Mouse (Mus musculus) MEL (cell line): ENCODE results near the gene Cx3cr1. TPM values are rescaled to one million over a fixed set of nuclear protein-coding genes. Genes with fewer than 3 reads are reported as not detected.

Experiments used
- DNase-seq: peaks from one replicate; pipeline ENCODE4 v3.0.0; 2011; ENCODE audit warnings: low read depth, low spot score
- H3K27ac ChIP-seq: 2 replicates; pipeline ENCODE4 v1.5.1; 2012; ENCODE audit warnings: low read depth, mild to moderate bottlenecking, control low read depth, low read length, moderate library complexity; ENCODE audit not compliant: control insufficient read depth
- H3K27me3 ChIP-seq, 2 experiments: fragments of 150-350 bp in 1 of 2; sonication (generic) in 1 of 2; 2 replicates each; pipeline ENCODE4 v1.6.1; 2012; ENCODE audit warnings: low read length in 2 of 2, mild to moderate bottlenecking in 2 of 2, improper control_type of control experiment in 1 of 2, moderate library complexity in 1 of 2; ENCODE audit not compliant: insufficient read depth in 2 of 2, control insufficient read depth in 1 of 2
- H3K36me3 ChIP-seq, 2 experiments: 2 replicates each; pipeline ENCODE4 v1.6.1; 2012 to 2014; ENCODE audit warnings: low read length in 2 of 2, improper control_type of control experiment in 1 of 2, inconsistent platforms in 1 of 2, mild to moderate bottlenecking in 1 of 2; ENCODE audit not compliant: insufficient read depth in 2 of 2, control insufficient read depth in 1 of 2
- H3K4me1 ChIP-seq, 2 experiments: fragments of 150-350 bp in 1 of 2; sonication (generic) in 1 of 2; 2 replicates each; pipeline ENCODE4 v1.6.1; 2012; ENCODE audit warnings: low read length in 2 of 2, improper control_type of control experiment in 1 of 2, mild to moderate bottlenecking in 1 of 2; ENCODE audit not compliant: insufficient read depth in 2 of 2, control insufficient read depth in 1 of 2
- H3K4me3 ChIP-seq, 2 experiments: fragments of 150-350 bp in 1 of 2; sonication (generic) in 1 of 2; 2 replicates each; pipeline ENCODE4 v1.5.1; 2012; ENCODE audit warnings: low read depth in 2 of 2, low read length in 2 of 2, mild to moderate bottlenecking in 2 of 2, moderate library complexity in 2 of 2, control low read depth in 1 of 2, improper control_type of control experiment in 1 of 2; ENCODE audit not compliant: control insufficient read depth in 1 of 2, insufficient read depth in 1 of 2
- H3K79me2 ChIP-seq: 2 replicates; pipeline ENCODE4 v1.6.1; 2012; ENCODE audit warnings: mild to moderate bottlenecking, low read length, moderate library complexity; ENCODE audit not compliant: control insufficient read depth, poor library complexity, insufficient read depth
- H3K9ac ChIP-seq: 2 replicates; pipeline ENCODE4 v1.6.1; 2012; ENCODE audit warnings: low read depth, mild to moderate bottlenecking, control low read depth, low read length, moderate library complexity; ENCODE audit not compliant: control insufficient read depth, poor library complexity, severe bottlenecking
- H3K9me3 ChIP-seq: fragments of 150-350 bp; sonication (generic); replicated peaks from 2 replicates; pipeline ENCODE4 v1.6.1; 2012; ENCODE audit warnings: mild to moderate bottlenecking, low read length, improper control_type of control experiment, moderate library complexity; ENCODE audit not compliant: insufficient read depth
- CHD1 ChIP-seq: IDR thresholded peaks from 2 replicates; pipeline ENCODE4 v1.6.1; 2012; ENCODE audit warnings: low read depth, mild to moderate bottlenecking, inconsistent platforms, low read length, improper control_type of control experiment
- CTCF ChIP-seq, 3 experiments: IDR thresholded peaks in 2 of 3; conservative IDR thresholded peaks in 1 of 3; 2 replicates each; pipeline ENCODE4 v1.5.1; 2011 to 2012; ENCODE audit warnings: low read length in 3 of 3, low read depth in 2 of 3, mild to moderate bottlenecking in 2 of 3, improper control_type of control experiment in 1 of 3, inconsistent platforms in 1 of 3, mixed read lengths in 1 of 3, moderate library complexity in 1 of 3; ENCODE audit not compliant: control insufficient read depth in 1 of 3, insufficient read depth in 1 of 3, poor library complexity in 1 of 3, severe bottlenecking in 1 of 3
- ELF1 ChIP-seq: IDR thresholded peaks from 2 replicates; pipeline ENCODE4 v1.6.1; 2014; ENCODE audit warnings: low read depth, mild to moderate bottlenecking, inconsistent platforms, low read length, improper control_type of control experiment, moderate library complexity
- EP300 ChIP-seq, 2 experiments: IDR thresholded peaks; 2 replicates each; pipeline ENCODE4 v1.6.1; 2011; ENCODE audit warnings: improper control_type of control experiment in 2 of 2, low read length in 2 of 2, low read depth in 1 of 2, mild to moderate bottlenecking in 1 of 2
- ETS1 ChIP-seq: IDR thresholded peaks from 2 replicates; pipeline ENCODE4 v1.6.1; 2012; ENCODE audit warnings: low read depth, mild to moderate bottlenecking, inconsistent platforms, low read length, improper control_type of control experiment, moderate library complexity
- GABPA ChIP-seq: IDR thresholded peaks from 2 replicates; pipeline ENCODE4 v1.6.1; 2012; ENCODE audit warnings: low read depth, mild to moderate bottlenecking, inconsistent platforms, low read length, improper control_type of control experiment, moderate library complexity
- HCFC1 ChIP-seq: IDR thresholded peaks from 2 replicates; pipeline ENCODE4 v1.6.1; 2012; ENCODE audit warnings: low read depth, mild to moderate bottlenecking, inconsistent platforms, low read length, improper control_type of control experiment, moderate library complexity
- KAT2A ChIP-seq: conservative IDR thresholded peaks from 2 replicates; pipeline ENCODE4 v1.6.1; 2012; ENCODE audit warnings: low read depth, low read length, improper control_type of control experiment, inconsistent platforms
- MAX ChIP-seq: IDR thresholded peaks from 2 replicates; pipeline ENCODE4 v1.6.1; 2011; ENCODE audit warnings: low read length, improper control_type of control experiment
- MEF2A ChIP-seq: IDR thresholded peaks from 2 replicates; pipeline ENCODE4 v1.6.1; 2014; ENCODE audit warnings: low read depth, mild to moderate bottlenecking, inconsistent platforms, low read length, improper control_type of control experiment; ENCODE audit not compliant: poor library complexity, insufficient replicate concordance, severe bottlenecking; ENCODE audit errors: extremely low read depth
- MXI1 ChIP-seq: IDR thresholded peaks from 2 replicates; pipeline ENCODE4 v1.6.1; 2011; ENCODE audit warnings: mild to moderate bottlenecking, low read depth, low read length, improper control_type of control experiment
- MYB ChIP-seq: IDR thresholded peaks from 2 replicates; pipeline ENCODE4 v1.6.1; 2011; ENCODE audit warnings: mild to moderate bottlenecking, low read depth, low read length, improper control_type of control experiment
- NELFE ChIP-seq: IDR thresholded peaks from 2 replicates; pipeline ENCODE4 v1.6.1; 2011; ENCODE audit warnings: low read depth, low read length, improper control_type of control experiment
- POLR2A ChIP-seq, 2 experiments: IDR thresholded peaks; 2 replicates each; pipeline ENCODE4 v1.6.1; 2011 to 2012; ENCODE audit warnings: low read length in 2 of 2, mild to moderate bottlenecking in 2 of 2, control low read depth in 1 of 2, improper control_type of control experiment in 1 of 2, low read depth in 1 of 2, moderate library complexity in 1 of 2; ENCODE audit not compliant: control insufficient read depth in 1 of 2, insufficient read depth in 1 of 2, poor library complexity in 1 of 2
- RAD21 ChIP-seq: IDR thresholded peaks from 2 replicates; pipeline ENCODE4 v1.6.1; 2011; ENCODE audit warnings: mild to moderate bottlenecking, low read depth, low read length, improper control_type of control experiment
- RCOR1 ChIP-seq: IDR thresholded peaks from 2 replicates; pipeline ENCODE4 v1.6.1; 2012; ENCODE audit warnings: low read depth, mild to moderate bottlenecking, inconsistent platforms, low read length, improper control_type of control experiment
- SIN3A ChIP-seq: IDR thresholded peaks from 2 replicates; pipeline ENCODE4 v1.6.1; 2012; ENCODE audit warnings: low read length, improper control_type of control experiment, inconsistent platforms
- SMC3 ChIP-seq: IDR thresholded peaks from 2 replicates; pipeline ENCODE4 v1.6.1; 2011; ENCODE audit warnings: low read depth, low read length, improper control_type of control experiment
- TAL1 ChIP-seq: IDR thresholded peaks from 2 replicates; pipeline ENCODE4 v1.6.1; 2012; ENCODE audit warnings: mild to moderate bottlenecking, inconsistent platforms, low read length, moderate library complexity, mixed read lengths
- TBP ChIP-seq: IDR thresholded peaks from 2 replicates; pipeline ENCODE4 v1.8.0; 2011; ENCODE audit warnings: low read depth, low read length, improper control_type of control experiment
- TCF12 ChIP-seq: IDR thresholded peaks from 2 replicates; pipeline ENCODE4 v1.6.1; 2014; ENCODE audit warnings: low read depth, mild to moderate bottlenecking, inconsistent platforms, low read length, improper control_type of control experiment, moderate library complexity
- USF2 ChIP-seq, 2 experiments: IDR thresholded peaks; 2 replicates each; pipeline ENCODE4 v1.6.1; 2011 to 2012; ENCODE audit warnings: improper control_type of control experiment in 2 of 2, low read length in 2 of 2, borderline replicate concordance in 1 of 2, inconsistent platforms in 1 of 2, low read depth in 1 of 2, mild to moderate bottlenecking in 1 of 2; ENCODE audit not compliant: insufficient read depth in 1 of 2
- ZC3H11A ChIP-seq: IDR thresholded peaks from 2 replicates; pipeline ENCODE4 v1.6.1; 2012; ENCODE audit warnings: low read depth, mild to moderate bottlenecking, inconsistent platforms, low read length, improper control_type of control experiment
- ZKSCAN1 ChIP-seq: IDR thresholded peaks from 2 replicates; pipeline ENCODE4 v1.6.1; 2012; ENCODE audit warnings: low read depth, mild to moderate bottlenecking, inconsistent platforms, low read length, improper control_type of control experiment, moderate library complexity
- ZNF384 ChIP-seq: IDR thresholded peaks from 2 replicates; pipeline ENCODE4 v1.6.1; 2012; ENCODE audit warnings: low read depth, mild to moderate bottlenecking, inconsistent platforms, low read length, improper control_type of control experiment
- polyA plus RNA-seq, 2 experiments: library from polyadenylated mRNA; stranded (reverse) in 1 of 2; unstranded in 1 of 2; fragments of >175 nt in 1 of 2; fragments of >200 nt in 1 of 2; gene quantifications; 2 replicates each; pipeline versions ENCODE4 v1.2.1 to v1.2.4; 2012; ENCODE audit warnings: low replicate concordance in 2 of 2, low read depth in 1 of 2; ENCODE audit not compliant: insufficient read length in 2 of 2, insufficient read depth in 1 of 2, missing spikeins in 1 of 2
- total RNA-seq: library from RNA; depleted of rRNA; stranded (reverse); fragments of 300-350 nt; gene quantifications from 2 replicates; pipeline ENCODE4 v1.2.3, GENCODE M21; 2012

Gene Cx3cr1
- total and polyA plus RNA-seq, 3 experiments = not detected

GRCm38 (mm10) chr9:120073169-120073568 lies 3.5 kb upstream of the Cx3cr1 start:
- TF ChIP-seq ZNF384 (no peak), RAD21 (peak; percentile 63), ZKSCAN1 (no peak), MEF2A (no peak), HCFC1 (no peak), SMC3 (peak; percentile 60), MYB (no peak), ZC3H11A (peak; percentile 28; the same call in 1 of the 2 replicates), RCOR1 (no peak), CTCF (IDR thresholded peaks at IDR 0.05 in 2 of 3, conservative IDR thresholded peaks at IDR 0.05 in 1 of 3; ENCODE audit: control insufficient read depth in 1 of 3, insufficient read depth in 1 of 3, low read depth in 2 of 3, low read length in 3 of 3, poor library complexity in 1 of 3, severe bottlenecking in 1 of 3) (peak; percentile 78 to 94 (median 87))
- no peaks in the 10 kb centered on the region for H3K27me3 ChIP-seq
- no peaks in the 10 kb centered on the region for H3K79me2 ChIP-seq
- no peak overlapping the region for H3K9ac ChIP-seq
- no peaks in the 10 kb centered on the region for H3K36me3 ChIP-seq
- peak; percentile 62 for DNase-seq
- no peak overlapping the region for H3K4me3 ChIP-seq
- no peaks in the 10 kb centered on the region for H3K4me1 ChIP-seq
- H3K9me3 ChIP-seq = no peaks in the 10 kb centered on the region
- no peak overlapping the region for H3K27ac ChIP-seq

GRCm38 (mm10) chr9:120071251-120071650 lies 1.6 kb upstream of the Cx3cr1 start:
- no peak for DNase-seq
- no peaks in the 10 kb centered on the region for H3K4me1 ChIP-seq
- H3K4me3 ChIP-seq = no peak overlapping the region
- H3K36me3 ChIP-seq = no peaks in the 10 kb centered on the region
- no peaks in the 10 kb centered on the region for H3K27me3 ChIP-seq
- H3K27ac ChIP-seq = no peak overlapping the region
- TF ChIP-seq MAX (no peak), EP300 (IDR thresholded peaks at IDR 0.05; ENCODE audit: low read depth in 1 of 2, low read length in 2 of 2) (no peak), USF2 (IDR thresholded peaks at IDR 0.05; ENCODE audit: borderline replicate concordance in 1 of 2, insufficient read depth in 1 of 2, low read depth in 1 of 2, low read length in 2 of 2) (no peak), MXI1 (no peak), TBP (no peak), CHD1 (no peak), TCF12 (no peak), MYB (no peak), TAL1 (no peak), ELF1 (no peak), KAT2A (no peak), POLR2A (IDR thresholded peaks at IDR 0.05; ENCODE audit: control insufficient read depth in 1 of 2, insufficient read depth in 1 of 2, low read depth in 1 of 2, low read length in 2 of 2, poor library complexity in 1 of 2) (no peak), ZKSCAN1 (no peak), NELFE (no peak), SMC3 (no peak), GABPA (no peak), SIN3A (no peak), ETS1 (no peak), CTCF (IDR thresholded peaks at IDR 0.05 in 2 of 3, conservative IDR thresholded peaks at IDR 0.05 in 1 of 3; ENCODE audit: control insufficient read depth in 1 of 3, insufficient read depth in 1 of 3, low read depth in 2 of 3, low read length in 3 of 3, poor library complexity in 1 of 3, severe bottlenecking in 1 of 3) (no peak)
- no peaks in the 10 kb centered on the region for H3K79me2 ChIP-seq
- H3K9me3 ChIP-seq = no peaks in the 10 kb centered on the region
- H3K9ac ChIP-seq = no peak overlapping the region
